Mouse (Mus musculus): ENCODE data around the gene Ankrd44.

Ankrd44 gene

GRCm38 (mm10) chr1:54691824-54692223, 234.4 kb downstream of the Ankrd44 start:
- no peak for DNase-seq

GRCm38 (mm10) chr1:54690291-54690965, 235.8 kb downstream of the Ankrd44 start:
- peak; percentile 34 for DNase-seq

DNA sequence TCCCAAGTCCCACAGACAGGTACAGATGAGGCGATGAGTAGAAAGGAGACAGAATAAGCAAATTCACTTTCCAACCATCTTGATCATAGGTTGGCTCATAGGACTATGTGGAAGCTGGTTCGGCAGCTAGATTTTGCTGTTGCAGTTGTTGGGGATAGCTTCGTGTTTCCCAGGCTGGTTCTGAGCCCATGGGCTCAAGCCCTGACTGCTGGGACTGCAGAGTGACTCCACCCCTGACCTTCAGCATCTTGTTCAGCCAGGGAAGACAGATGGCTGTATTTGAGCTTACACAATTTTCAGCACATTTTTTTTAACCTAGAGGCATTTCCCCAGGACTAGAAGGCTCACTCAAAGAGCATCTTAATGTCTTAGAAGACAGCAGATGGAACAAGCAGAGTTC, 237.7 kb downstream of the Ankrd44 start:
- no peak for DNase-seq

- peak; percentile 43 for DNase-seq
Observed at GRCm38 (mm10) chr1:54684316-54684715, 241.9 kb downstream of the Ankrd44 start.

DNA sequence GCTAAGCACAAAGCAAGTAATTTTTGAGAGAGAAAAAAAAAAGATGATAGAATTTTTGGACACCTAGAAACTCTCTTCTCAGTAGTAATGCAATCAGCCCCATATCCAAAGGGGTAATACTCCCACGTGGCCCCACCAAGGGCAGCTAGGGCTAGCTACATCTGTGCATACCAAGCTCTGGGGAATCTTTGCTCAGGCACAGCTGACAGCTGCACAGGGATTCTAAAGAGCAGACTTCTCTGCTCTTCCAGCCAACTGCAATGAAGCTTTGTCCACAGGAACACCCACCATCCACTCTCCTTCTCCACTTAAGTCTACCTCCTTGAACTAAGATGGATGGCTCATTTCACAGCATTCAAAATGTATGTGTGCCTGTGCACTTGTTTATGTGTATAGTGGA, 246.6 kb downstream of the Ankrd44 start:
- DNase-seq = no peak

DNA sequence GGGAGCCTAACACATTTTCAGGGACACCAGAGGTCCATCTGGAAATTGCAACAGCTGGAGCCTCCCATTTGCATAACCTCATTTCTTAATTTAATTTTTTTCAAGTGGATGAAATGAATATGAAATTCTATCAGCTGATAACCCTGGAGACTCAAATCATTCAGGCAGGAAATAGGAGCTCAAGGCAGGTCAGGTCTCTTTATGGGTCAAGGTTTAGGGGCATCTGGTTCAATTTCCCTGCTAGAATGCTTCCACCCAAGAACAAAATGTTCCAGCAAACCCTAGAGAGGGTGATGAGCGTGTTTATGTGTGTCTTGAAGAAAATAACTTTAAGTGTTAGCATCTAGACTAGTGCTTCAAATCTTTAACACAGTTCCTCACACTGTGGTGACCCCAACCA, 248.2 kb downstream of the Ankrd44 start:
- peak; percentile 51 for DNase-seq

GRCm38 (mm10) chr1:54675478-54675877, 250.7 kb downstream of the Ankrd44 start:
- DNase-seq = peak; percentile 54

DNA sequence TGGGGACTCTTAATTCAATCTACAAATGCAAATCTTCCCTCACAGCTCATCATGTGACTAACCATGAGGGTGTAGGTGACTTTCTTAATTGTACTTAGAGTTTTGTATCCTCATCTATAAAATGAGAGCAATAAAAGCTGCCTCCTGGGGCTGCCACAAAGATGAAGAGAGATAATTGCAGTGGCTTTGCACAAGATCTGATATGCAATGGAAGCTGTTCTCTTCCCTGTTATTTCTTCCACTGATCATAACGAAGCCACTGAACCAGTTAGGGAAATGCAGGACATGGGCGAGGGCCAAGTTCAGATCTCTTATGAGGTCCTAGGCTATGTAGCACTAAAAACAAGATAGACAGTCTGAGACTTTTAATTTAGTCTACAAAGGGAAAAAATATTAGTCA, 258.2 kb downstream of the Ankrd44 start:
- DNase-seq = no peak

DNA sequence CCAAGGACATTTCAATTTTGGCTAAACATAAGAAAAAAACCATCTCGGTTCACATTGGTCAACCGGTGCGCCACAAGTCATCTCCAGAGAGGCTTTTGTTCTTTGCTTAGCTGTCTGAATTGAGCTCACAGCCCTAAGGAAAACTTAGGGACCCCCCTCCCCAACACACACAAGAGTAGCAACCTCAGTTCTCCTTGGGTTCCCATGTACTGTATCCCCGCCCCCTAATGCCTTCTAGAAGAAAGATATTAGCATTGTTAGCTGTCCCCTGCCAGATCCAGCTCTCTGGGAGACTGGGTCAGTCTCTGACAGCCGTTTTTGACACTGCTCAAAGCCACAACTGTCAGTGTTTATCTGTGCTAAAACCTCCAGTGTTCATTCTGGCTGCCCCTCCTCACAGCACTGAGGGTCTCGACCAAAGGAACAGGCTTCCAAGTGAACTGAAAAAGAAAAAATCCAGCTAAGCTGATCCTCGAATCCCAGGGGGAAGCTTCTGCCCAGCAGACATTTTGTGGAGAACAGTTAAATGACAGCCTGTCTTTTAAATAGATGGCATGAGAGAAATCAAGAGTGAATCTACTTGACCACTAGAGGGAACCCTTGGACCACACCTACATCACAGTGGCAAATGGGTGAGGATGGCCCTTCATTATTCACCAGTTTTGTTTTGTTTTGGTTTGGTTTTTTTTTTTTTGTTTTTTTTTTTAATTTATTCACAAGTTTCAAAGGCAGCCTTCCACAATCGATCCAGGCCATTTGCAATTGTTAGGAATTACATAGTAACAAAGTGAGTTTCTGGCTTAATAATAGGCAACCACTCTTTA, 260.4 kb downstream of the Ankrd44 start:
- DNase-seq = peak; percentile 77

DNA sequence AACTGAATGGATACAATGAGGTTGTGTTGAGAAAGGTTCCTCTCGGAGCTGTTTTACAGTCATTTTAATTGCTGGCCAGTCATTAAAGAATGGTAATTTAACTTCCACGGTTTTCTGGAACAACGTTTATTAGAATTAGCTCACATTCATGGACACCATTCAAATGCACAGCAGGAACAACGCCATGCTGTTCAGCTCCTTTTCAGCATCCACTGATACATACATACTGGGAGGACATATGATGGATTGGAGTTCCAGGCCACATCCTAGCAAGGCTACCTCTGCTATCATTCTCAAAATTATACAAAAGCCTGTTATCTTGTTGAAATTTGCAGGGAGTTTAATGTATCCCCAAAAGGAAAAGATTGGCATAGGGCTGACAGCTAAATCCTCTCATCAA, 261.1 kb downstream of the Ankrd44 start:
- DNase-seq = no peak

- no peak for DNase-seq
Observed at GRCm38 (mm10) chr1:54660674-54661073, 265.5 kb downstream of the Ankrd44 start.

DNA sequence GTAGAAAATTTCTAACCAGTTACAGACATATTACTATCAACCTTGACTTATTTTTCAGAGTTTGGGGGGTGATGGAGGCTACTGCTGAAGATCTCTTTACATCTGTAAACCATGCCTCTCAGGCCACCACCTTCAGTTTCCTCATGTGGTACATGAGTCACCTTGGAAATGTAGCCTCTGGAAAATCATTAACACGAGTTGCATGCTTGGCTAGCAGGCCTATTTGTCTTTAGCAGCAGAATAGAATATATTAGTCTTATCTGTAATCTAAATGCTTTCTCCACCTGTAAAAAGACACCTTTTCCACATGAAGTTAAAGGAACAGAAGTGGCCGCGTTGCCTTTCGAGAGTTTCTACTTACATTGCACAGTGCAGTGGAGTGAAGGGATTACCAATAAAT, 267.6 kb downstream of the Ankrd44 start:
- peak; percentile 74 for DNase-seq

DNA sequence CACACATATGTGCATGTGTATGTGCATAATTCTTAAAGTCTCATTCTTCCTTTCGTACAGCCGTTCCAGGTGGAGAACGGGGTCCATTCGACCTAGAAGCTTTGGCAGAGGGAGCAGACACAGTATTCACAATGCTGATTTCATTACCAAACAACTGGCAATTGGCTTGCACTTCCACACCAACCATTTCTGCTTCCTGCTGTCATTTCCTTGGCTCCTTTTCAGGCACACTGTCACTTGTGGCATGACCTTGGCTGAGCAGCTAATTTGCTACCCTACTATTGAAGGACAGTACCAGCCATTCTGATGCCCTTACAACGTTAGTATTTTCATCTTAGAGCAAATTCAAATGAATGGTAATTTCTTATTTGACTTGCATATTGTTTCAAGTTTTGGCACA, 277.9 kb downstream of the Ankrd44 start:
- no peak for DNase-seq

- no peak for DNase-seq
Observed at GRCm38 (mm10) chr1:54647335-54647745, 278.8 kb downstream of the Ankrd44 start.

DNA sequence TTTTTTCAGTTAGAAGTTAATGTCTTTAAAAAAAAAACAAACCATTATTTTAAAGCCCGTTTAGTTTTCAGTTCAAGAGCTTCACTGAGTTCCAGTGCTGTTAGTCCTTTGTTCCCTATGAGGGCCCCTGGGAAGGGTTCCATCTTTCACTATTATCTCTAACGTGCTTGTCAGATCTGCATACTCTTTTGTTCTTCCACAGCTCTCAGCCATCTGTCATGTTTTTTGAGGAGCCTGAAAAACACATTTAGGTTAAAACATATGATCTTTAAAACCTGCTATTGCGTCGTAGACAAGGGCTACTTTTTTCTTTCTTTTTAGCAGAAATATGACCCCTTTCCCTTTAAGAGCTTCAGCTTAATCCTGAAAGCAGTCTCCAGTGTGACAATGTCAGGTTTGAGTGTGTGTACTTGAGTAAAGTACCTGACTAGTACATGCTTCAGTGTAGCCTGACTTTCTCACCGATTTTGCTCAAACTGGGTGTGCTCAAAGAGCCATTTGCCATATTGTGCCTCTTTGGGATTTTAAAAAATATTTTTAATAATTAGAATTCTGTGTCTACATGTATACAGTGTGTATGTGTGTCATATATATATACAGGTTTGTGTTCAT, 285.9 kb downstream of the Ankrd44 start:
- DNase-seq = no peak

DNA sequence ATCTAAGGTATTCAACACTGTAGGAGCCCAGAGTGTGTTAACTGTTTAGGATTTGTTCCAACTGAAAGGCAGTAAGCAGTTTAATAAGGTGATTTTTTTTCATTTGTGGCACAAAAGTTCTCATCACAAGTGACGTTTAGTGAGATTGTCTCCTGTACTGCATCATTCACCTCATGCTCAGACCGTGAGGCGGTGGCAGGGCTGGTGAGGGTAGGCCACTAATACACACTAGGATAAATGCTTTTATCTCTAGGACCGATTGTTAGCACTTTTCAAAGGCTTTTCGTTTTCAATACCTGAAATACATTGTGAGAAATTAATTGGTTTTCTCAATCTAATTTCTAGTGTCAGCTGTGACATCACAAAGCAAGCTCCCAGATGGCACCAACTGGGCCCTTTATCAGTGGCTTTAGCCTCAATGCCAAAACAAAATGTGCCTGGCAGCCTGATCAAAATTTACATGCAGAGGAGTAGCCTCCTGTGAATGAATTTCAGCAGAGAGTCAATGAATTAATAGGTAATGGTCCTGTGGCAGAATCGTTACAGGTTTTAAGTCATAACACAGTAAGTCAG, 286.6 kb downstream of the Ankrd44 start:
- no peak for DNase-seq

- DNase-seq = no peak
Observed at GRCm38 (mm10) chr1:54639076-54639475, 287.1 kb downstream of the Ankrd44 start.

GRCm38 (mm10) chr1:54637340-54637739, 288.8 kb downstream of the Ankrd44 start:
- DNase-seq = no peak

- no peak for DNase-seq
Observed at GRCm38 (mm10) chr1:54629106-54629505, 297.1 kb downstream of the Ankrd44 start.

GRCm38 (mm10) chr1:54614963-54615362, 311.2 kb downstream of the Ankrd44 start:
- DNase-seq = no peak

DNA sequence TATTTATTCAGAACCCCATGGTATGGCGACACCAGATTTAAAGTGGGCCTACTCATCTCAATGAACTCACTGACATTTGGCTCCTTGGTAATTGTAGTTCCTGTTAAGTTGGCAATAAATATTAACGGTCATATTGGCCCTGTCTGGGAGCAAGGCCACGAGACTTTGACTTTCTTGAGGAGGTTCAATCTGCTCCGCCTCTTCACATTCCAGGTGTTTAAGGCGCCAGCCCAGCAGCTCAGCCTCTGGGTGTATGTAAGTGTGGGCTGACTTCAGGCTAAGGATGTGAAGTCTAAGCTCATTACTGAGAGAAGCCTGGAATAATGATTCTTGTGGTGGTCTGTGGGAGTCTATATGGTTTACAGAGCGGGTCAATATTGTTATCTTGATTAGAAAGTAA, 313.8 kb downstream of the Ankrd44 start:
- DNase-seq = no peak

- DNase-seq = no peak
Observed at GRCm38 (mm10) chr1:54611891-54612290, 314.3 kb downstream of the Ankrd44 start.

DNA sequence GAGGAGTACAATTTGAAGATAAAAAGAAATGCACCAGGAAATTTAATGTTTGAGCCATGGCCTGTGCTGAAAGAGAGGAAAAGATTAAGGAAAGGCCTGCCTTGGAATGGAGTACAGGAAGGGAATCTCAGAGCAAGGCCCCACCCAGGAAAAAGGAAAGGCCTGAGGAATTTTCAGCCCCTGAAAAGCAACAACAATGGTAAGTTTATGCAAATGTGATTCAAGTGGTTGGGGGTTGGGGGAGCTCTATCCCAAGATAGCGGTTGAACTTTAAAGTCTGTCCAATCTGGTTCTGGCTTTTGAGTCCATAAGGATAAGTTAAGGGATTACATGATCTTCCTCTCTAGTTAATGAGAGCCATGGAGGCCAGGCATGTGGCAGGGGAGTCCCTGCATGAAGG, 319.3 kb downstream of the Ankrd44 start:
- DNase-seq = no peak

GRCm38 (mm10) chr1:54601692-54602091, 324.5 kb downstream of the Ankrd44 start:
- DNase-seq = no peak
